Mouse (Mus musculus) cortical plate, adult 2 months (tissue): ENCODE results near the gene Mrps36.
"Not testable (repeated sequence)": the region's sequence is repeated elsewhere in the genome, so short reads cannot be mapped to it uniquely, and the experiment has no call there.

Experiments used
- CTCF ChIP-seq: fragments of 200-500 bp; IDR thresholded peaks from 2 replicates; pipeline ENCODE4 v1.5.1; 2011; ENCODE audit warnings: mild to moderate bottlenecking, control low read depth, low read length; ENCODE audit not compliant: insufficient read depth; ENCODE audit errors: extremely low read depth
- POLR2A ChIP-seq: fragments of 200-500 bp; IDR thresholded peaks from 2 replicates; pipeline ENCODE4 v1.6.1; 2011; ENCODE audit warnings: mild to moderate bottlenecking, low read length, control low read depth; ENCODE audit not compliant: insufficient read depth; ENCODE audit errors: extremely low read depth

DNA sequence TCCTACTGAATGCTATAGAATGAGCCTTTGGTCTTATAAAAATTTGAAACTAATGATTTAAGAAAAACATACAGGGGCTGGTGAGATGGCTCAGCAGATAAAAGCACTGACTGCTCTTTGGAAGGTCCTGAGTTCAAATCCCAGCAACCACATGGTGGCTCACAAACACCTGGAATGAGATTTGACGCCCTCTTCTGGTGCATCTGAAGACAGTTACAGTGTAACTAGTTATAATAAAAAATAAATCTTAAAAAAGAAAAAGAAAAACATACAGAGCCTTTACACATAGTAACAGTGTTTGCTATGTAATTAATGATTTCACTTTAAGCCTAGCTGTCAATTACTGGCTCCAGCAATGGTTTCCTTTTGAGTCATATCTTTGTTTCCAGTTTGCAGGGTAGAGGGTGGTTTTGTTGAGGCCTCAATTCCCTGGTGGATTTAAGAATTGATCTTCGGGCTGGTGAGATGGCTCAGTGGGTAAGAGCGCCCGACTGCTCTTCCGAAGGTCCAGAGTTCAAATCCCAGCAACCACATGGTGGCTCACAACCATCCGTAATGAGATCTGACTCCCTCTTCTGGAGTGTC, 12.9 kb downstream of the Mrps36 start:
- TF ChIP-seq CTCF, POLR2A: not testable (repeated sequence)
